In the genomic region with DNA sequence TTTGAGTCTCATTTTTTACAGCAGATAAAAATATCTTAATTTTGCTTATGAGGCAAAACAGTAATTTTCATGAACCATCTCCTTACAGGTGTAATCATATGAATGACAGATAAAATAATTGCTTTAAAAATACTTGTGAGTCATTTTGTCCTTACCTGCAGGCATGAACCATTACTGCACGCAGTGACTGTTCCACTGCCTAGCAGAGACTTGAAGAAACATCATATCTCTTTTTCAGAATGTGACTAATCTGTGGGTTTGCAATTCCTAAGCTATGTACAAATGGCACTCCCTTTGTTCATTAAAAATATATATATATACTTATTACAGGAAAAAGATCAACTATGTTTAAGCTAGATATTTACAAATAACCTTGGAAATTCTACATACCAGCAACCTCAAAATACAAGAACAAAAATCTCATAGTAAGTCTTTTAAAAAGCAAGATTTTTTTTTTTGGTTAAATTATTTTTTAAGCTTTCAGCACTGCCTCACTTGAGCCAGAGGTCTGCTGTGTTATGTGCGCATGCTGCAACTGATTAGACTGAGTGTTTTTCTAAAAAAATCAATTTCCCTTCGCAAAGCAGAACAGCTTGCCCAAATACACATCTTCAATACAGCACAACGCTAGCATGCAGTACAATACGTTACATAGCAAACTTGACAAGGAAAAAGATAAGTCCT, we compare ENCODE assay signal across 8 mouse cellular contexts.
DNase-seq lines count a peak whose midpoint lies in the region; ATAC-seq and TF ChIP-seq lines count a peak whose summit lies in the region.

No protein-coding gene starts in this region.

- no peak for TF ChIP-seq EP300 in heart, adult 2 months (IDR thresholded peaks at IDR 0.05; ENCODE audit: insufficient read depth, low read depth, low read length)
- TF ChIP-seq EP300 in MEL (IDR thresholded peaks at IDR 0.05; ENCODE audit: low read depth in 1 of 2, low read length in 2 of 2), result peak in 1 of 2 experiments; percentile 22; a peak in 1 of 4 replicates

- intact Hi-C loops in heart, adult 2 months (cut with DNase I), result loop anchor here (5.0 kb wide), 3 partner anchors 38 to 98 kb away; no protein-coding TSS in a partner anchor

- peak; percentile 15; the same call in 1 of the 2 replicates for TF ChIP-seq CTCF in heart, adult 2 months (IDR thresholded peaks at IDR 0.05)
- TF ChIP-seq CTCF in MEL (IDR thresholded peaks at IDR 0.05 in 2 of 3, conservative IDR thresholded peaks at IDR 0.05 in 1 of 3; ENCODE audit: control insufficient read depth in 1 of 3, insufficient read depth in 1 of 3, low read depth in 2 of 3, low read length in 3 of 3, poor library complexity in 1 of 3, severe bottlenecking in 1 of 3), result no peak

- WGBS in heart, adult 2 months, result 4% methylated on average over 5 of the region's 5 CpGs
- 84% methylated on average over 5 of the region's 5 CpGs for WGBS in hindbrain, embryonic 10.5 days

- ATAC-seq in megakaryocyte progenitor cell, adult 5-6 weeks (replicated peaks; ENCODE audit: poor library complexity), result peak; percentile 30
- ATAC-seq in erythroid progenitor cell, adult 5-6 weeks (replicated peaks; ENCODE audit: low FRiP score, poor library complexity, severe bottlenecking), result no peak

- TF ChIP-seq RAD21 in MEL (IDR thresholded peaks at IDR 0.05; ENCODE audit: low read depth, low read length), result no peak

- peak overlapping the region; percentile 91 for H3K9ac ChIP-seq in heart, adult 2 months (ENCODE audit: low read depth, low read length)
- H3K9ac ChIP-seq in MEL (ENCODE audit: control insufficient read depth, low read depth, low read length, poor library complexity, severe bottlenecking), result peak overlapping the region; percentile 68

- H3K4me3 ChIP-seq in heart, adult 2 months, result peak overlapping the region; percentile 59
- H3K4me3 ChIP-seq in MEL (ENCODE audit: control insufficient read depth in 1 of 2, insufficient read depth in 1 of 2, low read depth in 2 of 2, low read length in 2 of 2), result peak overlapping the region; percentile 52 to 60
- peak overlapping the region; percentile 53 for H3K4me3 ChIP-seq in hindbrain, embryonic 10.5 days

- H3K79me2 ChIP-seq in heart, adult 2 months (replicated peaks; ENCODE audit: control insufficient read depth, insufficient read depth, low read length), result peaks cover 1% of the 10 kb centered on the region; the same call in 1 of the 2 replicates
- peaks cover 1% of the 10 kb centered on the region for H3K79me2 ChIP-seq in MEL (ENCODE audit: control insufficient read depth, insufficient read depth, low read length, poor library complexity)

- TF ChIP-seq POLR2A in heart, adult 2 months (IDR thresholded peaks at IDR 0.05; ENCODE audit: insufficient read depth, low read depth, low read length), result no peak
- TF ChIP-seq POLR2A in MEL (IDR thresholded peaks at IDR 0.05; ENCODE audit: control insufficient read depth in 1 of 2, insufficient read depth in 1 of 2, low read depth in 1 of 2, low read length in 2 of 2, poor library complexity in 1 of 2), result no peak

- peaks cover 10% of the 10 kb centered on the region for H3K36me3 ChIP-seq in heart, adult 2 months (ENCODE audit: control insufficient read depth, insufficient read depth, low read length)
- H3K36me3 ChIP-seq in MEL (ENCODE audit: control insufficient read depth in 1 of 2, insufficient read depth in 2 of 2, low read length in 2 of 2), result peaks cover 0 to 13% of the 10 kb centered on the region in 2 experiments; a peak in 2 of 4 replicates
- H3K36me3 ChIP-seq in hindbrain, embryonic 10.5 days, result no peaks in the 10 kb centered on the region

- H3K27me3 ChIP-seq in heart, adult 2 months (ENCODE audit: control insufficient read depth, insufficient read depth, low read length), result no peaks in the 10 kb centered on the region
- H3K27me3 ChIP-seq in MEL (ENCODE audit: control insufficient read depth in 1 of 2, insufficient read depth in 2 of 2, low read length in 2 of 2), result no peaks in the 10 kb centered on the region
- no peaks in the 10 kb centered on the region for H3K27me3 ChIP-seq in hindbrain, embryonic 10.5 days (ENCODE audit: insufficient read depth, poor library complexity, severe bottlenecking)

- H3K27ac ChIP-seq in heart, adult 2 months, result peak overlapping the region; percentile 93
- peak overlapping the region; percentile 82 for H3K27ac ChIP-seq in MEL (ENCODE audit: control insufficient read depth, low read depth, low read length)
- peak overlapping the region; percentile 87 for H3K27ac ChIP-seq in hindbrain, embryonic 10.5 days

- peaks cover 4% of the 10 kb centered on the region for H3K4me1 ChIP-seq in heart, adult 2 months (ENCODE audit: control insufficient read depth, insufficient read depth, low read length)
- H3K4me1 ChIP-seq in MEL (ENCODE audit: control insufficient read depth in 1 of 2, insufficient read depth in 2 of 2, low read length in 2 of 2), result peaks cover 4 to 6% of the 10 kb centered on the region in 2 experiments
- H3K4me1 ChIP-seq in hindbrain, embryonic 10.5 days (replicated peaks), result peaks cover 16% of the 10 kb centered on the region; the same call in 1 of the 2 replicates

- no peak for DNase-seq in heart, adult 2 months
- DNase-seq in heart, adult 9 months (ENCODE audit: low spot score in 2 of 2), result no peak
- DNase-seq in MEL (ENCODE audit: low read depth, low spot score), result peak; percentile 60
- DNase-seq in hindbrain, embryonic 10.5 days (ENCODE audit: low spot score), result no peak
- DNase-seq in natural killer cell, adult 2 months (ENCODE audit: low spot score in 2 of 2), result no peak
- no peak for DNase-seq in spleen, postnatal 36 days (ENCODE audit: low spot score in 2 of 2)

- H3K9me3 ChIP-seq in MEL (replicated peaks; ENCODE audit: insufficient read depth, low read length), result no peaks in the 10 kb centered on the region
- no peaks in the 10 kb centered on the region for H3K9me3 ChIP-seq in hindbrain, embryonic 10.5 days

TF ChIP-seq in MEL, 35 proteins besides CTCF, POLR2A, EP300 and RAD21:
- TF ChIP-seq USF2 (IDR thresholded peaks at IDR 0.05; ENCODE audit: borderline replicate concordance in 1 of 2, insufficient read depth in 1 of 2, low read depth in 1 of 2, low read length in 2 of 2) (no peak), MAFK (IDR thresholded peaks at IDR 0.05; ENCODE audit: borderline replicate concordance, low read depth, low read length) (peak; percentile 42; the same call in 1 of the 2 replicates), E2F4 (IDR thresholded peaks at IDR 0.05; ENCODE audit: borderline replicate concordance, low read depth, low read length) (no peak)
TF ChIP-seq in MEL: peak in this region for 1.
